Mouse (Mus musculus): ENCODE measurements around the gene Tmem179. TPM values are rescaled to one million over a fixed set of nuclear protein-coding genes. Genes with fewer than 3 reads are reported as not detected.

The Tmem179 gene
- polyA plus RNA-seq, 1 experiment from 2014 or later = not detected

- WGBS = 91% methylated on average over 8 of the region's 8 CpGs
- TF ChIP-seq CTCF (IDR thresholded peaks at IDR 0.05) (no peak), EP300 (IDR thresholded peaks at IDR 0.05) (no peak)
- Histone ChIP-seq H3K9me3 (ENCODE audit: low read length) (no peaks in the 10 kb centered on the region), H3K27ac (ENCODE audit: low read length) (no peak within 1 kb of the TSS), H3K4me2 (replicated peaks; ENCODE audit: low read depth, low read length) (no peak within 1 kb of the TSS), H3K4me1 (ENCODE audit: insufficient read depth, low read depth, low read length) (peaks cover 7% of the 10 kb centered on the region; the same call in 1 of the 2 replicates), H3K36me3 (ENCODE audit: insufficient read depth, low read length) (no peaks in the 10 kb centered on the region), H3K9ac (replicated peaks; ENCODE audit: low read depth) (no peak within 1 kb of the TSS), H3K4me3 (ENCODE audit: low read depth, low read length) (no peak within 1 kb of the TSS), H3K27me3 (replicated peaks; ENCODE audit: insufficient read depth, low read length) (no peaks in the 10 kb centered on the region)
- ATAC-seq = no peak
- DNase-seq (ENCODE audit: low spot score) = no peak
Measured at GRCm38 (mm10) chr12:112489134-112489533, 27.4 kb downstream of the Tmem179 start, which contains the start of gene A530016L24Rik. TSS of gene A530016L24Rik (plus strand) at chr12:112489448.

GRCm38 (mm10) chr12:112473777-112474176 is 42.8 kb downstream of the Tmem179 start:
- Histone ChIP-seq H3K4me3 (ENCODE audit: low read depth, low read length) (no peak overlapping the region), H3K27ac (ENCODE audit: low read length) (no peak overlapping the region), H3K9me3 (ENCODE audit: low read length) (no peaks in the 10 kb centered on the region), H3K9ac (replicated peaks; ENCODE audit: low read depth) (no peak overlapping the region), H3K36me3 (ENCODE audit: insufficient read depth, low read length) (no peaks in the 10 kb centered on the region), H3K4me1 (ENCODE audit: insufficient read depth, low read depth, low read length) (no peaks in the 10 kb centered on the region), H3K4me2 (replicated peaks; ENCODE audit: low read depth, low read length) (no peak overlapping the region), H3K27me3 (replicated peaks; ENCODE audit: insufficient read depth, low read length) (0 out of 2 replicates have a peak, but pooled peaks cover 3% of the 10 kb centered on the region)
- DNase-seq (ENCODE audit: low spot score) = peak; percentile 84
- ATAC-seq = peak; percentile 86
- TF ChIP-seq CTCF (IDR thresholded peaks at IDR 0.05) = peak; percentile 100
- TF ChIP-seq EP300 (IDR thresholded peaks at IDR 0.05) = no peak
- 15% methylated on average over 9 of the region's 9 CpGs for WGBS

DNA sequence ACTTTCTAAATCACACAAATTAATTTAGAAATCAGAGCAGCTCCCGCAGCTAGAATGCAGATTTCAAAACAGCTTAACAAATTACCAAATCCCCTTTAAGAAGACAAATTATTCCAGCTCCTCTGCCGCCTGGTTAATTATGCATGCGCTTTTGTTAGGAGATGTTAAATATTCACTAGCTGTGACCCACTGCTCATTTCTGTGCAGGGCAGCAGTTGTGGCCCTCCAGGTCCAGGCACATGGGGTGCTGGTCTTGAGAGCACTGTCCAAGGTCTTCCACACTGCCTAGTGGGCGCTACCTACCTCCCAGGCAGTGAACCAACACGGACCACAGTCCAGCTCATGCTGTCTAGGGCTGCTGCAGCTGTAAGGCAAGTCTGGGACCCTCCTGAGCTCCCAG is 46.3 kb downstream of the Tmem179 start:
- no peak overlapping the region for H3K4me3 ChIP-seq (ENCODE audit: low read depth, low read length)
- no peaks in the 10 kb centered on the region for H3K9me3 ChIP-seq (ENCODE audit: low read length)
- no peaks in the 10 kb centered on the region for H3K36me3 ChIP-seq (ENCODE audit: insufficient read depth, low read length)
- no peak overlapping the region for H3K27ac ChIP-seq (ENCODE audit: low read length)
- DNase-seq (ENCODE audit: low spot score) (no peak), ATAC-seq (no peak)
- H3K9ac ChIP-seq (replicated peaks; ENCODE audit: low read depth) = no peak overlapping the region
- no peaks in the 10 kb centered on the region for H3K4me1 ChIP-seq (ENCODE audit: insufficient read depth, low read depth, low read length)
- no peak overlapping the region for H3K4me2 ChIP-seq (replicated peaks; ENCODE audit: low read depth, low read length)
- WGBS = 66% methylated on average over 5 of the region's 5 CpGs
- no peak for TF ChIP-seq CTCF (IDR thresholded peaks at IDR 0.05)
- no peak for TF ChIP-seq EP300 (IDR thresholded peaks at IDR 0.05)
- H3K27me3 ChIP-seq (replicated peaks; ENCODE audit: insufficient read depth, low read length) = 0 out of 2 replicates have a peak, but pooled peaks cover 3% of the 10 kb centered on the region

- no peak for ATAC-seq
Measured at GRCm38 (mm10) chr12:112469393-112469792, 47.2 kb downstream of the Tmem179 start.

DNA sequence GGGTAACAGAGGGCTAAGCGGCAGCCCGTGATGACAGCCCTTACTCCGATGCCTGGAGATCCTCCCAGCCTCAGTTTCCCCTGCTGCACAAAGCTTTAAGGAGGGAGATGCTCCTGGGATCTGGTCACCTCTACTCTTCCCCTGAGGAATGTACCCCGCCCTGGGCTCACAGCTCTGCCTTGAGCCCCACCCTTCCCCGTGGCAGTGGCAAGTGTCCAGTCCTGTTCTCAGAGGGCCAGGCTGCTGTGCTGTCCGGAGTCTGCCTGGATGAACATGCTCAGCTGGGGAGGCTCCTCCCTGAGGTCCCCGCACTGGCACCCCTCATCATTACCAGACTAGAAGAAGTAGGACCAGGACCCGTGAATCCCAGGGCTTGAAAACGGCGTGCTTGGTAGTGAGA is 49.2 kb downstream of the Tmem179 start:
- Histone ChIP-seq H3K9ac (replicated peaks; ENCODE audit: low read depth) (no peak overlapping the region), H3K27me3 (replicated peaks; ENCODE audit: insufficient read depth, low read length) (no peaks in the 10 kb centered on the region), H3K4me3 (ENCODE audit: low read depth, low read length) (no peak overlapping the region), H3K27ac (ENCODE audit: low read length) (no peak overlapping the region), H3K4me2 (replicated peaks; ENCODE audit: low read depth, low read length) (no peak overlapping the region), H3K9me3 (ENCODE audit: low read length) (no peaks in the 10 kb centered on the region), H3K4me1 (ENCODE audit: insufficient read depth, low read depth, low read length) (no peaks in the 10 kb centered on the region), H3K36me3 (ENCODE audit: insufficient read depth, low read length) (no peaks in the 10 kb centered on the region)
- 74% methylated on average over 10 of the region's 10 CpGs for WGBS
- no peak for DNase-seq (ENCODE audit: low spot score)
- TF ChIP-seq CTCF (IDR thresholded peaks at IDR 0.05) = no peak
- TF ChIP-seq EP300 (IDR thresholded peaks at IDR 0.05) = no peak
- ATAC-seq = no peak

More at GRCm38 (mm10) chr12:112469393-112469792, 47.2 kb downstream of the Tmem179 start:
- Histone ChIP-seq H3K9ac (replicated peaks; ENCODE audit: low read depth) (no peak overlapping the region), H3K4me3 (ENCODE audit: low read depth, low read length) (no peak overlapping the region), H3K27ac (ENCODE audit: low read length) (no peak overlapping the region), H3K27me3 (replicated peaks; ENCODE audit: insufficient read depth, low read length) (0 out of 2 replicates have a peak, but pooled peaks cover 3% of the 10 kb centered on the region), H3K36me3 (ENCODE audit: insufficient read depth, low read length) (no peaks in the 10 kb centered on the region), H3K9me3 (ENCODE audit: low read length) (no peaks in the 10 kb centered on the region), H3K4me1 (ENCODE audit: insufficient read depth, low read depth, low read length) (no peaks in the 10 kb centered on the region), H3K4me2 (replicated peaks; ENCODE audit: low read depth, low read length) (no peak overlapping the region)
- DNase-seq (ENCODE audit: low spot score) = no peak
- no peak for TF ChIP-seq EP300 (IDR thresholded peaks at IDR 0.05)
- no peak for TF ChIP-seq CTCF (IDR thresholded peaks at IDR 0.05)
- WGBS = 86% methylated on average over 7 of the region's 7 CpGs

- no peak overlapping the region for H3K4me3 ChIP-seq (ENCODE audit: low read depth, low read length)
- no peaks in the 10 kb centered on the region for H3K36me3 ChIP-seq (ENCODE audit: insufficient read depth, low read length)
- H3K9me3 ChIP-seq (ENCODE audit: low read length) = no peaks in the 10 kb centered on the region
- no peak overlapping the region for H3K27ac ChIP-seq (ENCODE audit: low read length)
- no peaks in the 10 kb centered on the region for H3K4me1 ChIP-seq (ENCODE audit: insufficient read depth, low read depth, low read length)
- H3K27me3 ChIP-seq (replicated peaks; ENCODE audit: insufficient read depth, low read length) = no peaks in the 10 kb centered on the region
- ATAC-seq (no peak), DNase-seq (ENCODE audit: low spot score) (no peak)
- TF ChIP-seq EP300 (IDR thresholded peaks at IDR 0.05) (no peak), CTCF (IDR thresholded peaks at IDR 0.05) (no peak)
- no peak overlapping the region for H3K4me2 ChIP-seq (replicated peaks; ENCODE audit: low read depth, low read length)
- no peak overlapping the region for H3K9ac ChIP-seq (replicated peaks; ENCODE audit: low read depth)
- WGBS = 84% methylated on average over 17 of the region's 17 CpGs
Measured at GRCm38 (mm10) chr12:112465928-112466327, 50.6 kb downstream of the Tmem179 start.

DNA sequence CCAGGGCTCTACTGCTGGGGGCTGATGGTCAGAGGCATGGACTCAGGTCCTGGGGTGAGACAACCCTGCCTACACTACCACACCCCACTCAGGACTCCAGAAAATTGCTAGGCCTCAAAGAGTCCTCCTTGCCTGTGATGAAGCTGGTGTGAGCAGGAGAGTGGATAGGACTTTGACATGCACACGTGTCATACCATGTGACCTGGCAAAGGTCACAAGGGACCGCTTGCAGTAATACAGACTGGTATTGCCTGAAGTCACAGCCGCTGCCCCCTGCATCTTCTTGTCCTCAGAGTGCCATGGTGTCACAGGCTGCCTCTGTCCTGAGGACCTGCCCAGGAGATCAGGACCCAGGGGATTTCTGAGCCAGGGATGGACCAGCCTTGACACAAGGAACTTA is 52.0 kb downstream of the Tmem179 start:
- no peaks in the 10 kb centered on the region for H3K27me3 ChIP-seq (replicated peaks; ENCODE audit: insufficient read depth, low read length)
- no peak for ATAC-seq
- no peak for DNase-seq (ENCODE audit: low spot score)
- H3K9ac ChIP-seq (replicated peaks; ENCODE audit: low read depth) = no peak overlapping the region
- H3K9me3 ChIP-seq (ENCODE audit: low read length) = no peaks in the 10 kb centered on the region
- no peaks in the 10 kb centered on the region for H3K36me3 ChIP-seq (ENCODE audit: insufficient read depth, low read length)
- no peaks in the 10 kb centered on the region for H3K4me1 ChIP-seq (ENCODE audit: insufficient read depth, low read depth, low read length)
- 75% methylated on average over 3 of the region's 3 CpGs for WGBS
- no peak overlapping the region for H3K27ac ChIP-seq (ENCODE audit: low read length)
- H3K4me3 ChIP-seq (ENCODE audit: low read depth, low read length) = no peak overlapping the region
- no peak overlapping the region for H3K4me2 ChIP-seq (replicated peaks; ENCODE audit: low read depth, low read length)
- no peak for TF ChIP-seq CTCF (IDR thresholded peaks at IDR 0.05)
- TF ChIP-seq EP300 (IDR thresholded peaks at IDR 0.05) = no peak

All from lung, postnatal 0 days (tissue).